Mouse (Mus musculus) kidney, postnatal 14 days (tissue): ENCODE measurements around the gene Dlgap4.

Experiments
- DNase-seq: peaks from one replicate; pipeline ENCODE4 v3.0.0; 2022; ENCODE audit warnings: mixed read lengths

Dlgap4 gene

DNA sequence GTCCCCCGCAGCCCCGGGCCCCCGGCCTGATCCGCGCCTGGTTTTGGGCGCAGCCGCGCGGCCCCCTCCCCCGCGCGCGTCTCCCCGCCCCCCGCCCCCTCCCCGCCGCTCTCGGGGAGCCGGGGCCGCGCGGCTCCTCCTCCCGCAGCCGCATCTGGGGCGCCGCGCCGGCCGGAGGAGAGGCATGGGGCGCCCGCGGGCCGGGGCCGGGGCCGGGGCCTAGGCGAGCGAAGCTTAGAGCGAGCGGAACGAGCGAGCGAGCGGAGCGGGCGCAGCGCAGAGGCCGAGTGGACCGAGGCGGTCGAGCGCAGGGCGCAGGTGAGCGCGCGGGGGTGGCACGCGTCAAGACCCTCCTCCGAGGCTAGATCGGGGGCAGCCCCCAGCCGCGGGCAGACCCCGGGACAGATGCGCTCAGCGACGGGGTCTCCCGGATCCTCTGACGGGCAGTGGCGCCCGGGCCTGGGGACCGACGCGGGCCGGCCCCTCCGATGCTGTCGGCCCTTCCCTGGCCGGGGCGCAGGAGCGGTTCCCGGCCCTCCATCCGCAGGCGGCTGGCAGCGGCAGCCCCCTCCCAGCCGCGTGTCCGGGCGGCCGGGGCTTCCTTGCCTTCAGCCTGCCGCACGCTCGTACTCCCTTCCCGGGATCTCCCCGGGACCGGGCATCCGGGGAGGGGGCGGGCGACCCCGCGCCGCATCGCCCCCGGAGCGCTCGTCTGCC, at the start of gene Dlgap4:
Gene Dlgap4 (plus strand): TSS at position 165 of the 717 bp plus-strand sequence.
- peak; percentile 20 for DNase-seq

- peak; percentile 51 for DNase-seq
These were observed 47.0 kb upstream of the Dlgap4 start for GRCm38 (mm10) chr2:156566512-156566911.

DNA sequence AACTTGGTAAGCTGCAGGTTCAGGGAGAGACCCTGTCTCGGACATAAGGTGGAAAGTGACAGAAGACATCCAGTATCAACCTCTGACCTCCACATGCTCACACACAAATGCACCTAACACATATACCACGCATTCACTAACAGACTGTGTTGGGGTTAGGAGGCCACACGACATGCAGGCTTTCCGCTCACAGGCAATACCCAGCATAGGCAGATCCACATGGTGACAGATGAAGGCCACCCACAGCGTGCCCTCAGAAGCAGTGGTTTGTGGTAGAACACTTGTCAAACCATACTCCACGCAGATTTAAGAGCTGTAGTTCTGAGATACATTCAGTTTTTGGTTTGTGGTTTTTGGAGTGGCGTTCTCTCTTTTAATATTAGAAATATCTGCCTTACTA, 44.9 kb upstream of the Dlgap4 start:
- DNase-seq, result no peak

GRCm38 (mm10) chr2:156569261-156569660, 44.2 kb upstream of the Dlgap4 start:
- DNase-seq, result no peak

DNA sequence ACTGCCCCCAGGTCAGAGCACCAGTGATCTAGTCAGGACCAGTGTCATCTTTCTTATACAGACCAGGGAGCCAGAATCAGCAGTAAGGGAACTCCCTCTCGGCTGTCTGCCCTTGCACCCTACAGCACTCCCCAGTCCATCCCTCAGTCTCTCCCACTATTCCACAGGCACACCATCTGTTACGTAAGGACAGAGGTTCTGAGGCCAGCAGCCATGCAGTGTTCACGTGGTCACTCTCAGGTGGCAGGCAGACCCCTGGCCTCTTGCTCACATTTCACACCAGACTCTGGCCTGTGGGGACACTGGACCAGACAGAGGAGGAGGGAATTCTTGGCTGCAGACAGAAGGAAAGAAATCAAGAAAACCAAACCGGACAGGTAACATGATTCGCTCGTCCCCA, 42.0 kb upstream of the Dlgap4 start:
- peak; percentile 21 for DNase-seq

GRCm38 (mm10) chr2:156576850-156577587, 36.5 kb upstream of the Dlgap4 start:
- DNase-seq, result no peak

GRCm38 (mm10) chr2:156580507-156580906, 33.0 kb upstream of the Dlgap4 start:
- no peak for DNase-seq

- no peak for DNase-seq
These were observed 32.3 kb upstream of the Dlgap4 start for GRCm38 (mm10) chr2:156581244-156581643.

DNA sequence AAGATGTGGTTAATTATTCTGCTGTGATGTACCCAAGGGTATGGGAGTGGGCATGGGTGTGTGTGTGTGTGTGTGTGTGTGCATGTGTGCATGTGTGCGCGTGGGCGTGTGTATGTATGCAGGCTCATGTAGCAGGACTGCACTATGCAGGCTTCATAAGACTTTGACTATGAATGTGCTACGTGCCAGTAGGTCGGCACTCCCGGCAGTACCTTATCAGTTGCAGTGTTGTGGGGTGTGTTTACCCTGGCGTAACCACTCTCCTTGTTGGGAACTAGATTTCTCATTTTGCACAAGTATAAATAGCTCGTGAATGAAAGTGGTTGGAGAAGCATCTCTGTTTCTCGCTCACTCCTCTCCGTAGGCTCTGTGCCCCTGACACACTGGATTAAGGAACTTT, 30.6 kb upstream of the Dlgap4 start:
- DNase-seq, result no peak

GRCm38 (mm10) chr2:156584154-156584796, 29.2 kb upstream of the Dlgap4 start:
- DNase-seq, result peak; percentile 16

DNA sequence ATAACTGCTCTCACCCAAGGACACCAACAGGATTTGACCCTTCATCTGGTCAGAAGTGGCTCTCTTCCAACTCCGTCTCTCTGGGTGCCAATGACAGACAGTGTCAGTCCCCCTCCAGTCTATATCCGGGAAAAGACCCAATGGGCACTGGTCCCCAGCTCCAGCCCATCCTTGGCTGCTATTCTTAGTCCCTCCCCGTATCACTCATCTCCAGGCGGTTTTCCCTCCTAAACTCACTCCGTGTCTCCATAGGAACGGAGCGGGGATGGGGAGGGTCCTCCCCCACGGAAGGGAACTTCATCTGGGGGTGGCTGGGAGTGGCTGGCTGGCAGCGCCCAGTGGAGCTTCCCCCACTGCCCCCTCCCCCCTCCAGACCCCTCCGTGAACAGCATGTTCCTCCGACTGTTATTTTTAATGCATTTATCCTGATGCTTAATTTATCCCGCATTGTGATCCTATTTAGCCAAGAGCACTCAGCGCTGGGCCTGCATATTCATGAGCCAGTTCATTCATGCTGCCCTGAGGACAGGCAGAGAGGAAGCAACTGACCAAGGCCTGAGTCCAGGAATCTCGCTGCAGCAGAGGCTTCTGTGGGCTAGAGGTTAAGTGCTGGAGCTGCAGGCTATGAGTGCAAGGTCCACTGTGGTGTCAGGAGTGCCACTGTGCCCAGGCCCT, 28.6 kb upstream of the Dlgap4 start:
- peak; percentile 51 for DNase-seq

DNA sequence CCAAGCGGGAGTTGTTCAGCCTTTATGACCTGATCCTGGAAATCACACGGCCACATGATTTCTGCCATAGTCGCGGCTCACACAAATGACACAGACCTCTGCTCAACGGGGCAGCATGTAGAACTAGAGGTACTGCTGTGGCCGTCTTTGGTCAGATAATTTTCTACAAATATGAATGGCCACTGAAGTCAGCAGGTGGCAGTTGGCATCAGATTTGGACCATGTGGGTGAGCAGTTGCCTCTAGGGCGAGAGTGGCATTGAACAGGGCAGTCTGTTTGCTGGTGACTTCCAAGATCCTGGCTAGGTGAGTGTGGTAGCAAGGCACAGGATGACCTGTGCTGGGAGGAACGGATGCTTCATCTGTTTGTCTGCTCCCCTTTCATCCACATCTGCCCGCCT, 24.0 kb upstream of the Dlgap4 start:
- no peak for DNase-seq

DNA sequence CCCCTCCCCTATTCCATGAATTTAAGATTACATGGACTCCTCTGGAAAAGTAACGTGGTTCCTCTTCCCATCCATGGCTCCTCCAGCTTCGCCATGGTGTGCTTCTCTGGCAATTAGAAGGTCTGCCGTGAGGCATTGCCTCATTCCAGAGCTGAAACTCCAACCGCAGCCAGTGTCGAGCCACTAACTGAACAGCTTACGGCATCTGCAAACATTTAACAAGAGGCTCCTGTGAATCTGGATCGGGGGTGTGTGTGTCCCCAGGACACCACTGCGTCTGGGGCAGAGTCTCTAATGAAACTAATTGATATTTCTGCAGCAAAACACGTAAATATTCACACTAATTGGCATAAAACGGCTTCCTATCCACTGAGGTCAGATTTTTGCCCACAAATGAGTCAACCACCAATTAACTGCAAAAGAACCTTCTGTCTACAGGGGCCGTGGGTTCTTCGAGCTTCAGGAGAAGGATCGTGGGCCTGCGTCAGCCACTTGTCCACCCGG, 18.5 kb upstream of the Dlgap4 start:
- DNase-seq, result no peak

- DNase-seq, result no peak
These were observed 10.9 kb upstream of the Dlgap4 start for GRCm38 (mm10) chr2:156602581-156602980.

DNA sequence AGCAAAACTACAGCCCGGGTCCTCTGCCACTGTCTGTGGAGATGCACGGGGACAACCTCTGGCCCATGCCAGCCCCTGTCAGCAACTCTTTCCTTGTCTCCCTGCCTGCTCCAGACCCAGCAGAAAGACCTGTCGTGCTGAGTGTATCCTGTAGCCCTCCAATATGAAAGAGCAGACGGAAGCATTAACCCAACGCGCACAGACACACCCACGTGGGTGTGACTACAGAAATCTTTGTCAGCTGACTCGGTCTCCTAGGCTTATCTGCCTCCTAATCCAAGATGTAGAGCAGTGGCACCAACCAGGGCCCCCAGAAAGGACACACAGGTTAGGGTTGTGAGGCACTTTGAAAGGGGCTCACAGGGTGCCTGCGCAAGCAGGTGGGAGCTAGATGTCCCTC, 9.8 kb upstream of the Dlgap4 start:
- no peak for DNase-seq

GRCm38 (mm10) chr2:156605144-156605543, 8.4 kb upstream of the Dlgap4 start:
- no peak for DNase-seq

DNA sequence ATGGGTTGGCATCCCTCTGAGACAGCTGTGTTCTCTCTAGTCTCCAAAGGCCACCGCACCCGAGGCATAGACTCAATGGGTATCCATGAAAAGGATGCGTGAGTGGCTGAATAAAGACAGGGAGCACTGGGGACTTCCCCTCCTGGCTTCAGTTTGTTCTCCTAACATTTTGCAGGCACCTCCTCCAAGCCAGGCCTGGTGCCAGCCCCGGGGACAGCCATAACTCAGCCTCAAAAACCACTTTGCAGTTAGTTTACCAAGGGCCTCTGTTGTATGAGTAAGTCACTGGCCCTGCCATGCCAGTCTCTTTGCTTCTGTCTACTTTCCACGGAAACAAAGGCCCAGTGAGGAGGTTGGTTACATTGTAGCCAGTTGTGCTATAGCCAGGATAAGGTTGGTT, 7.5 kb upstream of the Dlgap4 start:
- DNase-seq, result no peak

GRCm38 (mm10) chr2:156613081-156613540, 394 bp upstream of the Dlgap4 start:
- DNase-seq, result peak; percentile 26

DNA sequence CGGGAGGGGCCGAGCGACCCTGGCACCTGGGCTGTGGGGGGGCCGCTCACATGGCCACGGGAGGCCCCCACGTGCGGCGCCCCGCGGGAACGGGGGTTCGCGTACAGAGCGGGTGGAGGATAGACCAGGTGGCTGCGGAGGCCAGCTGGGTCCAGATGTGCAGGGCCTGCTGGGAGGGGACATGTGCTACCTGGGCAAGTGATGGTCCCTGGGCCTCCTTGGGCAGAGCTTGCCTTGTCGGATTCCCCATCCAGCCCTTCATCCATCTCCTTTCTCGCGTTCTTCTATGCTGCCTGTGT, 702 bp downstream of the Dlgap4 start:
- no peak for DNase-seq

DNA sequence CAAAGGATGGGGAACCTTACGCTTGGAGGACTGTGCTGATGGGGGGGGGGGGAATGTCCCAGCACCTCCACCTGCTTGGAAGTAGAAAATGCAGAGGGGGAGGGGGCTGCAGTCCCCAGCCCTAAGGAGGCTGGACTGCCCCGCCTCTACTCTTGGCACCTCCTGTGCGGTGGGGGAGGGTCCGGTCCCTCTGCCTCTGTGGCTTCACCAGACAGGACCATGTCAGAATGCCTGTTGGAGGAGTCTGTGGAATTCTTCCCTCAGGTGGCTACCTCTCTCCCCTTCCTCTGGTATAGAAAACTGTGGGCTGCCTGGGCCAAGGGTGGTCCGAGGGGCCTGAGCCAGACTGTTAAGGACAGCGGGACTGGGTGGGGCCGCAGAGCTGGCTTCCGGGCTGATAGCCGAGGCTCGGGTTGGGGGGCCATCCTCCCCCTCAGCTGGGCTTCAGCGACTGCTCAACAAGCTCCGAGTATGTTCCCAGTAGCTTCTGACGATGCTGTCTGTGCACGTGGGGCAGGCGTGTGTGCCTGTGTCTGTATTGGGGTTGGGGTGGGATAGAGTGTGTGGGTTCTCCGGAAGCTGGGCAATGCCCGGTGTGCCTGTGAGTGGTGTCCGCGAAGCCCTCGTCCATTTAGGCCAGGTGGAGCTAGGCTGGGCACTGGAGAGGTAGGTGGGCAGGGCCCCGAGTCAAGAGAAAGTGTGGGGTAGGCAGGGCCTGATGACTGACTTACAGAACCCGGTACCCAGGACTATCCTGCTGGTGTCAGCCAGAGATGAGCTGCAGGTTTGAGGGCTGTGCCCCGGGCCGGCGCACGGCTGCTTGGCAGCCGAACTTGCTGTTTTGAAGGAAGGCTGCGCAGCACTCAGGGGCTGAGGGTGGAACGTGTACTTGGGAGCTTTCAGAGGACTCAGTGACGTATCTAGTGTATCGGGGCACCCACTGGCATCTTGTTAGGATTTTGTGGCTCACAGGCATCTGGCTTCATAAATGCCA, 1.5 kb downstream of the Dlgap4 start:
- DNase-seq, result no peak

GRCm38 (mm10) chr2:156616513-156616912, 3.0 kb downstream of the Dlgap4 start:
- no peak for DNase-seq

GRCm38 (mm10) chr2:156617536-156617935, 4.0 kb downstream of the Dlgap4 start:
- DNase-seq, result peak; percentile 19
